Mouse (Mus musculus) liver, embryonic 14.5 days (tissue): Measurements from ENCODE around the gene Fam172a. TPM values are rescaled to one million over a fixed set of nuclear protein-coding genes. Genes with fewer than 3 reads are reported as not detected.

Experiments used
- ATAC-seq: fragments of 200-750 bp; cut with Nextera tagmentation; 2 replicates; pipeline ENCODE4 v1.8.0; 2017; ENCODE audit warnings: moderate number of reproducible peaks, mild to moderate bottlenecking, moderate library complexity; ENCODE audit not compliant: insufficient read depth
- DNase-seq, 3 experiments: peaks; one replicate each; pipeline ENCODE4 v3.0.0-alpha.2; 2012 to 2013; ENCODE audit warnings: low read depth in 3 of 3, low spot score in 3 of 3
- H3K27ac ChIP-seq: fragments of 300-500 bp; sonication (generic); 2 replicates; pipeline ENCODE4 v1.5.1; 2014; ENCODE audit warnings: moderate library complexity, mild to moderate bottlenecking, control low read depth, inconsistent platforms
- H3K27me3 ChIP-seq: fragments of 300-500 bp; sonication (generic); 2 replicates; pipeline ENCODE4 v1.6.1; 2014; ENCODE audit warnings: mild to moderate bottlenecking, low read length, moderate library complexity; ENCODE audit not compliant: control insufficient read depth, insufficient read depth
- H3K36me3 ChIP-seq: fragments of 300-500 bp; sonication (generic); replicated peaks from 2 replicates; pipeline ENCODE4 v1.6.1; 2014; ENCODE audit warnings: low read depth; ENCODE audit not compliant: control insufficient read depth, insufficient read depth
- H3K4me1 ChIP-seq, 2 experiments: fragments of 200-500 bp in 1 of 2; fragments of 300-500 bp in 1 of 2; sonication (generic) in 1 of 2; replicated peaks; 2 replicates each; pipeline ENCODE4 v1.6.1; 2012 to 2014; ENCODE audit warnings: antibody characterized with exemption in 1 of 2, inconsistent platforms in 1 of 2, low read length in 1 of 2; ENCODE audit not compliant: control insufficient read depth in 2 of 2, insufficient read depth in 2 of 2
- H3K4me2 ChIP-seq: fragments of 300-500 bp; sonication (generic); 2 replicates; pipeline ENCODE4 v1.6.1; 2014; ENCODE audit warnings: low read depth, mild to moderate bottlenecking, control low read depth, moderate library complexity
- H3K4me3 ChIP-seq, 2 experiments: fragments of 200-500 bp in 1 of 2; fragments of 300-500 bp in 1 of 2; sonication (generic) in 1 of 2; 2 replicates each; pipeline ENCODE4 v1.5.1; 2012 to 2014; ENCODE audit warnings: low read depth in 2 of 2, low read length in 2 of 2, mild to moderate bottlenecking in 2 of 2, control low read depth in 1 of 2, inconsistent platforms in 1 of 2, moderate library complexity in 1 of 2; ENCODE audit not compliant: insufficient read depth in 1 of 2
- H3K9ac ChIP-seq: fragments of 300-500 bp; sonication (generic); replicated peaks from 2 replicates; pipeline ENCODE4 v1.6.1; 2014; ENCODE audit warnings: mild to moderate bottlenecking, control low read depth, moderate library complexity
- H3K9me3 ChIP-seq: fragments of 300-500 bp; sonication (generic); 2 replicates; pipeline ENCODE4 v1.6.1; 2016; ENCODE audit warnings: low read length, mixed read lengths; ENCODE audit not compliant: control insufficient read depth
- CTCF ChIP-seq: IDR thresholded peaks from 2 replicates; pipeline ENCODE4 v1.5.1; 2016; ENCODE audit warnings: antibody characterized with exemption, low read depth, control low read depth
- EP300 ChIP-seq: IDR thresholded peaks from 2 replicates; pipeline ENCODE4 v1.6.1; 2016; ENCODE audit warnings: antibody characterized with exemption, low read depth
- WGBS: fragments of 180-500 bp; shearing (Covaris S2); extraction: QIAGEN DNeasy Blood & Tissue Kit; methylation state at CpG from one replicate; pipeline ENCODE4 v1.1.7; 2014; ENCODE audit not compliant: insufficient replicate concordance; 5-methylcytosine and 5-hydroxymethylcytosine counted together
- polyA plus RNA-seq, 2 experiments: library from polyadenylated mRNA; depleted of rRNA in 1 of 2; stranded (reverse) in 1 of 2; unstranded in 1 of 2; fragments of >200 nt; fragmentation: Nextera tagmentation in 1 of 2; extraction: Ambion mirVana in 1 of 2; gene quantifications; 2 replicates each; pipeline versions ENCODE4 v1.2.1 to v1.2.3; 2012 to 2014

Gene Fam172a
- polyA plus RNA-seq, 2 experiments = 2.8 to 8.0 TPM

DNA sequence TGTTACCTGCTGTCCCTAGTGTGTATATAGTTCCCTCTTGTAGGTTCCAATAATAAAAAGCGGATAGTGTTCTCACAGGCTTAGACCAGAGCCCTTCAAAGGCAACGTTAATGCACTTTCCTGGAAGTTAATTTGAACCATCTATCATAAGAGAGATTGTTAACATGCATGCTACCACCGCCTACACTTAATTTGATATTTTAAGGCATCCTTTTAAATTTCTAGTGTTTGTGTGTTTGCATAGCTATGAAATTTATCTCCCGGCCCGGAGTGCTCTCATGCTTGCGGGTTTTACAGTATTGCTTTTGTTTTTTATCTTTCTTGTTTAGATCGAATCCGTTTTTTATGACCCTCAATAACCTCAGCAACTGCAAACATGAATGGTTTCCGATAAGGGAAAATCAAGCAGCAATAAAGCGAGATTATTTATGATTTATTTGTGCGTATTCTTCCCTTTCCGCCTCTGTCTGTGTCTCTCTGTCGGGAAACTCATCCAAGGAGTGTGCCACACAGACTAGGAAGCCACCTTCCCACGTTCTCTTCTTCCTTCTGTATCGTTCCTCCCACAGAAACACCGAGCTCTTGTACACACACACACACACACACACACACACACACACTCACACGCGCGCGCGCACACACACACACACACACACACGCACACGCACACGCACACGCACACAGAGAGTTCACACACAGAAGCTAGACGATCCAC lies 492.5 kb downstream of the Fam172a start:
- no peak for DNase-seq
- Histone ChIP-seq H3K4me3 (no peak overlapping the region), H3K4me2 (no peak overlapping the region), H3K27ac (no peak overlapping the region), H3K9me3 (no peaks in the 10 kb centered on the region), H3K36me3 (no peaks in the 10 kb centered on the region), H3K9ac (no peak overlapping the region), H3K27me3 (peaks cover 89% of the 10 kb centered on the region), H3K4me1 (no peaks in the 10 kb centered on the region)
- ATAC-seq = no peak
- 8% methylated on average over 26 of the region's 26 CpGs for WGBS
- TF ChIP-seq CTCF (no peak), EP300 (no peak)

DNA sequence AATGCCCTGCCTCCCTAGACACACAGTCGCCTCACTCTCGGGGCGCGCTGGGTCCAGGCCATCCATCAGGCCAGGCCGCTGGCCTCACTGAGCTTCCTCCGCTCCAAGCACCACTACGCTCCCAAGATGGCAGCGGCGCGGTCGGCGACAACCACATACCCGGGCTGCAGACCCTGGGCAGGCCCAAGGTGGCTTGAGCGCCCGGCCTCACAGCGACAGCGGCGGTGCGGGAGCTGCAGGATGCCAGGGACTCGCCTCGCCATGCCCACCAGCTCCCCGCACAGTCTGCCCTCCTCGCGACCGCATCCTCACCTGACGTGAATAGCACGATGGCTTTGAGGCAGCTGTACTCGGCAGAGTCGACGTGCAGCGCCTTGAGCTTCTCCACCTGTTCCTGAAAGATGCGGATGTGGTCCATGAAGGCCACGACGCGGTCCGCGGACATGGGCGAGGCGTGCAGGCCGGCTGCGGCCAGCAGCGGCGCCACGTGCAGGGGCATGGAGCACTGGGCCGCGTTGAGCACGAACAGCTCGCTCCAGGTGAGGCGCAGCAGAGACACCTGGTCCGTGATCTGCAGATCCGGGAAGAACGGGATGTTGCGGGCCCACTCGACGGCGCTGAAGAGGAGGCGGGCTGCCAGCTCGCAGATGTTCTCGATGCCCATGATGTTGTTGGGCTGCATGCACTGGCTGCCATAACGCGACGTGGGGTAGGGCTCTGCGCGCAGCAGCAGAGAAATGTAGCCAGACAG lies 493.2 kb downstream of the Fam172a start:
- no peak overlapping the region for H3K4me2 ChIP-seq
- no peak for TF ChIP-seq EP300
- TF ChIP-seq CTCF = no peak
- no peaks in the 10 kb centered on the region for H3K9me3 ChIP-seq
- no peak overlapping the region for H3K27ac ChIP-seq
- no peak overlapping the region for H3K9ac ChIP-seq
- 3% methylated on average over 64 of the region's 64 CpGs for WGBS
- ATAC-seq (no peak), DNase-seq (no peak)
- H3K4me3 ChIP-seq = no peak overlapping the region
- H3K4me1 ChIP-seq = no peaks in the 10 kb centered on the region
- H3K27me3 ChIP-seq = peaks cover 91% of the 10 kb centered on the region
- H3K36me3 ChIP-seq = no peaks in the 10 kb centered on the region

DNA sequence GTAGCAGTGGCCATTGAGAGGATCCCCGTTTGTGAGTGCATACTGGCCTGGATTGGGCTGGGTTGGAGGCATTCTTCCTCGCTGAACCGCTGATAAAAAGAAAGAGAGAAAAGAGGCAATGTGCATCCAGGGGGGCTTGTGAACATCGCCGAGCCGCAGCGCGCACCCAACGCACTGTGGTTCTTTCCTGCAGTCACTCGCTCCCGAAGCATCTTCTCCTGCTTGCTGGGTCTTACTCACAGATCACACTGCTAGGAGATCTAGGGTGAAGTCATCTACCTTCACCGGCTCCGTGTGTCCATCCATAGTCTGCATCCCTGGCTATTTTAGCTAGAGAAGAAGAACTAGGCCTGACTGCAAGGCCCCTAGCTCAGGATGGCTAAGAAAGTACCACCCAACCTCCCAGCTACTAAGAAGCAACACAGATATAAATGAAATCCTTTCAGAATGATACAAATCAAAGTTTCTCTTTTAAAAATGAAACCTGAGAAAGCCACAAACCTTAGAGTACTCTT lies 493.8 kb downstream of the Fam172a start:
- Histone ChIP-seq H3K4me2 (no peak overlapping the region), H3K9ac (no peak overlapping the region), H3K4me3 (no peak overlapping the region), H3K4me1 (no peaks in the 10 kb centered on the region), H3K36me3 (no peaks in the 10 kb centered on the region), H3K27me3 (peaks cover 90% of the 10 kb centered on the region), H3K27ac (no peak overlapping the region), H3K9me3 (no peaks in the 10 kb centered on the region)
- WGBS = 4% methylated on average over 13 of the region's 13 CpGs
- DNase-seq = no peak
- TF ChIP-seq CTCF = no peak
- TF ChIP-seq EP300 = no peak
- ATAC-seq = no peak

GRCm38 (mm10) chr13:78196236-78196796 lies 494.5 kb downstream of the Fam172a start:
- 7% methylated on average over 7 of the region's 7 CpGs for WGBS

GRCm38 (mm10) chr13:78197286-78197818 lies 495.5 kb downstream of the Fam172a start:
- Histone ChIP-seq H3K4me2 (no peak overlapping the region), H3K4me3 (peak overlapping the region in 1 of 2 experiments; percentile 45; a peak in 2 of 4 replicates), H3K27me3 (peaks cover 92% of the 10 kb centered on the region), H3K27ac (no peak overlapping the region), H3K9ac (no peak overlapping the region), H3K4me1 (no peaks in the 10 kb centered on the region), H3K9me3 (no peaks in the 10 kb centered on the region), H3K36me3 (no peaks in the 10 kb centered on the region)
- TF ChIP-seq CTCF = no peak
- no peak for TF ChIP-seq EP300
- DNase-seq (no peak), ATAC-seq (no peak)
- WGBS = under 1% methylated on average over 9 of the region's 9 CpGs

More at GRCm38 (mm10) chr13:78196236-78196796, 494.5 kb downstream of the Fam172a start:
- ATAC-seq (no peak), DNase-seq (no peak)
- Histone ChIP-seq H3K27ac (no peak overlapping the region), H3K9me3 (no peaks in the 10 kb centered on the region), H3K4me2 (no peak overlapping the region), H3K27me3 (peaks cover 89% of the 10 kb centered on the region), H3K4me3 (no peak overlapping the region), H3K9ac (no peak overlapping the region), H3K4me1 (no peaks in the 10 kb centered on the region), H3K36me3 (no peaks in the 10 kb centered on the region)
- TF ChIP-seq CTCF (no peak), EP300 (no peak)
